Mouse (Mus musculus) macrophage (primary cell): ENCODE measurements around the gene 2610528A11Rik. TPM values are rescaled to one million over a fixed set of nuclear protein-coding genes. Genes with fewer than 3 reads are reported as not detected.

ENCODE experiments used
- polyA plus RNA-seq: library from polyadenylated mRNA; stranded (reverse); fragments of 250-400 nt; gene quantifications from 3 replicates; pipeline ENCODE4 v1.2.4, GENCODE M21; 2018; ENCODE audit warnings: inconsistent platforms

2610528A11Rik gene
- polyA plus RNA-seq, 1 experiment from 2014 or later: 0.26 TPM

Other genes starting within 250 kb of the 2610528A11Rik start
- gene Ccser2, start 145.2 kb downstream of the 2610528A11Rik start, polyA plus RNA-seq: 6.1 to 11.6 TPM (median 7.1 TPM) in 3 replicates
- gene Rgr, start 65.1 kb downstream of the 2610528A11Rik start, polyA plus RNA-seq: not detected in 3 replicates
- gene Lrit1, start 59.2 kb downstream of the 2610528A11Rik start, polyA plus RNA-seq: not detected in 3 replicates
- gene Lrit2, start 46.1 kb downstream of the 2610528A11Rik start, polyA plus RNA-seq: not detected in 3 replicates
- gene Cdhr1, start 15.7 kb downstream of the 2610528A11Rik start, polyA plus RNA-seq: not detected in 3 replicates
- gene Ghitm, start 21.2 kb upstream of the 2610528A11Rik start, polyA plus RNA-seq: 196 to 220 TPM (median 209 TPM) in 3 replicates